Mouse (Mus musculus): Measurements from ENCODE around the gene Kdm4a.

DNA sequence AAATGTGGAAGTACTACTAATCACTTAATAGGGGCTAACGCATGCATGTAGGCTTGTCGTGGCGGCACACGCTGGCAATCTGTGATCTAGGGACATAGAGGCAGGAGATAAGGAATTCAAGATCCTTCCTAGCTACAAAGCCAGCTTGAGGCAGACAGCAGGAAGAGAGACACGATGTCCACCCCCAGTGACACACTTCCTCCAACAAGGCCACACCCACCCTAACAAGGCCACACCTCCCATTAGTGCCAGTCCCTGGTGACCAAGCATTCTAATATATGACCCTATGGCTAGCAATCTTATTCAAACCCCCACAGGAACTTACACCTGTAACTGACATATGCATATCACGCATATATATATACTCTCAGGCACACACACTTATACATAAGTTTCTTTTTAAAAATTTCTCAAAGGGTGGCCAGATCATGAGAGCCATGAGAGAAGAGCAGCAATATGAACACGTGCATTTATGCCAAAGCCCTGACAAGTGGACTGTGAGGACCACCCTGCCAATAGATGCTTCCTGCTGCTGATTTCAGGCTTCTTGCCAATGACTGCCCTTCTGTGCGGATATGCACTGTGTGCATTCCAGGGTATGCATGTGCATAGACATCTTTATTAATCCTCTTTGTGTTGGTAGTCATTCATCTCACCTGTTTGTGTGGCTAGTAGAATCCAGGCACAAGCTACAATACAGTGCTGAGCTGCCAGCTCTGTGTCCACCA is 80.0 kb downstream of the Kdm4a start:
- TF ChIP-seq CTCF (IDR thresholded peaks at IDR 0.05; ENCODE audit: extremely low read depth, insufficient read depth, insufficient read length, insufficient replicate concordance): no peak
- no peak for TF ChIP-seq POLR2A (IDR thresholded peaks at IDR 0.05; ENCODE audit: low read depth, low read length)
